Mouse (Mus musculus): ENCODE data around the gene Nsg2.
A peak's percentile ranks its signal among the peaks of the same experiment; 100 is the strongest.

Nsg2 gene

DNA sequence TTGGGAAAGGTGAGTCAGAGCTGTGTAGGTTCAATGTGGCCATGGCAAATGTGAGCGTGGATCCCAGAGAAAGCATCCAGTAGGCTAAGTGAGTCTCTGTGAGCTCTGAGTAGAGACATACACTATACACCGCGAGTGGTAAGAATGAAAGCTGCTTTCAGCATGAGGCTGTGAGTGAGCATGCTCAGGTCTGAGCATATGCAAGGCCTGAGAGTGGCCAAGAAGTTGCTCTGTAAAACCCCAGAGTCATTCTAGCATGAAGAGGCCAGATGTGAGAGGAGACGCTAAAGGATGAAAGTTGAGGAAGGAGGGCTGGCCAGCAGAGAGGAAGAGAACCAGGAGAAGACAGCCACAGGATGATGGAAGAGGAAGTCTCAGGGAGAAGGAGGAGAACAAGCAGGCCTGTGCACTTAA is 12.8 kb downstream of the Nsg2 start:
- no peak for DNase-seq

DNA sequence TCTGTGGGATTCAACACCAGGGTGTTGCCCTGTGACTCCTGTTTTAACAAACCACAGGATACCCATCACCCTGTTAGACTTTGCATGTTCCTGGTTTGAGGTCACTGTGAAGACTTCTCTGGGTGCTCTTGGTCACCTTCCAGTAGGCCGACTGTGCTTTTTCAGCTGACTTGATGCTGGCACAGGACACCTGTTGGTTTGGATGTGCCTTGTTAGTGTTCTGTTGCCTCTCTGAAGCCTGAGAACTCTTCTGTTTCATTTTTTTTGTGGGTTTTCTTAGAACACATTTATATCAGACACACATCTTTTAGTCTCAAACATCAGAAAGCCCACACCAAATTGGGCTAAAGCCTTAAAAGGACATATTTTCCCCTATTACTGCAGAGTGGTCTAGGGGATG is 13.3 kb downstream of the Nsg2 start:
- no peak for DNase-seq

DNA sequence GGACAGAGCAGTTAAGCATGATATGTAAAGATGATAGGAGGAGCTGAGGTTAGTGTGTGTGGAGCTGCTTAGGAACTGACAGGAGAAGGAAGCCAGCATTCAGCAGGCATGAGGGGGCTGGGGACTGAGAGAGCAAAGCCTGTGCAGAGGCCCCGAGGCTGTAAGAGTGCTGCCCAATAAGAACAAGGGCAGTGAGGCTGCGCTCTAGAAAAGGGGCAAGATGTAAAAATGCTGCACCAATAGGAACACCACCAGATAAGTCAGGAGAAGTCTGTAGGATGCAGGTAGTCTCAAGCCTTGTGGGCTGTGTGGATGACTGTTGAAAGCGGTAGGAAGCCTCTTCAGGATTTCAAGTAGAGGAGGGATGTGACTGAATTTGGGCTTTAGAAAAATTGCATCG is 17.9 kb downstream of the Nsg2 start:
- no peak for DNase-seq

DNA sequence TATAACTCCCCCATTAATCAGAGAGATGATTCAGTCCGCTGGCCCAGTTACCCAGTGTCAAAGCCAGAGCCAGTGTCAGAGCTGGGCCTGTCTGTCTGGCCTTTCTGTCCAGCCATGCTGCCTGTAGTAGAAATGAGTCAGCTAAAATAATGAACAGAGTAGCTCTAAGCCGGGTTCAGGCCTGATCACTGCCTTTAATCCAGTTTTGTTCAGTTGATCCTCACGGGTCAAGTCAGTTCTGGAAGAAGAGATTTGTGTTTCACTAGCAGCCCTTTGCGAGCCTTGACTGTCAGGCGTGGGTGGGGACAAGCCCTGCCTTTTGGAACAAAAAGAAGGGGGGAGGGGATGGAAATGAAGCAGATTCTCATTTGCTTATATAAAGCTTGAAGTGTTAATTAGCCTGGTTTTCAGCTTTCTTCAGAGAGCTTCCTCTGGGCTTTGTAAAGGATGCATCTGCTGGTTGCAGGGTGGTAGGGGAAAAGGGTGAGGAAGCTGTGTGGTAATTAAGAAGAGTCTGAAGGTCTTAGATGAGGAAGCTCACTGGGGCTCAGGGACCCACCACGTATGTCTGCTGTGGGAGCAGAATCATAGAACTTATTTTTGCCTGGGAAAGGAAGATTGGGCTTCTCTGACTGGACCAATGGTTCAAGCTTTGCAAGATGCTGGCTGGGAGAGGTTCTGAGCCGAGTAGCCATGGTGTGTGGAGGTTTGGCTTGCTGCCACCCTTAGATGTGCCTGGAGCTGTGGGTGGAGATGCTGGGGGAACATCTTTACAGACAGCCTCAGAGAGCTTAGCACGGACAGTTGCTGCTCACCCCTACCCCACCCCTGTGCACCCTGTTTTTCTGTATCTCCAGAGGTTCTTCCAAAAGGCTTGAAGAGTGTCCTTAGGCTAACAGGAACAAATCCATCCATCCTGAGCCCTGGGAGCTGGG is 20.0 kb downstream of the Nsg2 start:
- peak in 1 of 2 experiments; percentile 33 for DNase-seq

DNA sequence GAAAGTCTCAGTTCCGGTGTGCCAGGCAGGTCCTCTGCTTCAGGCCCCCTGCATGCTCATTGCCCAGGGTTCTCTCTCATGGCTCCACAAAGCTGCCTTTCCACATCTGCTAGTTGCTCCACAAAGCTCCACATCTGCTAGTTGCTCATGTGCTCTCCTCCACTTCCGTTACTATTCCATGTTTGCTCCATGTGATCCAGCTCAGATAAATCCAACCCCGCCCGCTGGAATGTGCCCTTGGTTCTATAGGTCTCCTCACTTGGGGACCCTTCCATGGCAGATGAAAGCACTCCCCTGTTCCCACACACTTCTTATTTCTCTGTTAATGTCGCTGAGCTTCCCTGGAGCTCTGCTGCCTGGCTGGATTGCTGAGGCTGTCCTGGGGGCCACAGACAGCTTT is 26.4 kb downstream of the Nsg2 start:
- DNase-seq, result peak; percentile 49 to 61

DNA sequence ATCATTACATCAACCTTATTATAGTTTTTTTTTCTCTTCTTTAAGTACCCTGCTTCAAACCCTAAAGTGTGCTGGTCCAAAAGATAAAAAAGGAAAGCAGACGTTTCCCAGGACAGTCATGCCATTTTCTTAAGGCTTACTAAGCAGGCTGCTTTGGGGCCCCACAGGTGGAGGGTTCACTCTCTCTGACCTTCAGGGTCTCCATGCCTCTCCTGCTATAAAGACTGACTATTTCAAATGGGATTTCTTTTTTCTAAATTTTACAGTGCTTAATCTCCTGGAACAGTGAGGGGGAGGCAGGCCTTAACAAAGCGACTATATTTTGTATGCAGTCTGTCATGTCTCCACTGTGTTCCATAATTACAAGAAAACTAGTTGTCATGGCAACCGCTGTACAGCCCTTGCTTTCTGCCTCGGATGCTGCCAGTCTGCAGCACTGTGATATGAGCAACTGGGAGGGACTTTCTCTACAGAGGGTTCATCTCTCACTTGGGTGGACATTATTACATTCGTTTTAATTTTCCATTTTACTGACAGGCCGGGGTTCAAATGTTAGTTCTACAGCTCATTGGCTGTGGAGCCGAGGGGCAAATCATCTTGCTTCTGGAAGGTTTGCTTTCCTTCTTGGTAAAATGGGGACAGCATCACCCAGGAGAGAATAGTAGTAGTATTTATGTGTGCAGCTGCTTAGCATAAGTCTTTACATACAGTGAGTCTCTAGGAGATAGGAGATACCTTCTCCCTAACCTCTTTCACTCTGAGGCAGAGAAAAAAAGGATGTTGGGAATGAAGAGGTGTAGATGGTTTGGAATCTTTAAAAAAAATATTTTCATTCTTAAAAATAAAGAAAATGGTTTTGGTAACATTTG is 27.4 kb downstream of the Nsg2 start:
- no peak for DNase-seq

DNA sequence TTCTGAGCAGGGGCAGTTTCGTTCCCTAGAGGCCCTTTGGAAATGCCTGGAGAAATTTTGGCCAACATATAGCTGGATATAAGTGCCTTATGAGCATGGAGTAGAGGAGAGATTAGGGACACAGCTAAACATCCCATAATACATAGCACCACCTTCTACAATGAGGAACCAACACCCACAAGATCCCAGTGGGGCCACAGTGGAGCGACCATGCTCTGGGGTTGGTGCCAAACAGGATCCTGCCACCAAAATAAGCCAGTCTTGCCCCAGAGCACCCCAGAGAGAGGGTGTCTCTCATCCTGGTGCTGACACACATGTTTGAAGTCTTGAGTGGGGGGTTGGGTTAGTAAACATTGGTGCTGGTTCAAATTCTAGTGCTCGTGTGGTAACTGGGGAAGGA is 28.3 kb downstream of the Nsg2 start:
- no peak for DNase-seq

DNA sequence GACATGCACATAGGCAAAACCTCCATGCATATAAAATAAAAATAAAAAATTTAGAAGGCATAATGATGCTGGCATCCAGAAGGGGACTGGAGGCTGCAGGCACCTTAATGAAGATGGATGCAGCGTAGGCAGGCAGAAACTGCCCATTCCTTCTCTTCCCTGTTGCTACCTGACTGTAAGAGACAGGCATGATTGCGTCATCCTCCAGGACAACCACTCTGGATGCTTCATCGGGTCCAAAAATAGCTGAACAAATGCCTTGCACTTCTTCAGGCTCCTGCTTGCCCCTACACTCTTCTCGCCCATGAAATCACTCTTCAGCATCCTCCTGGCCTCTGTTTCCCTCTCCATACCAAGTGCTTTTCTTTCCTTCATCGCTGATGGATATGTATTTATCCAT is 29.1 kb downstream of the Nsg2 start:
- no peak for DNase-seq

DNA sequence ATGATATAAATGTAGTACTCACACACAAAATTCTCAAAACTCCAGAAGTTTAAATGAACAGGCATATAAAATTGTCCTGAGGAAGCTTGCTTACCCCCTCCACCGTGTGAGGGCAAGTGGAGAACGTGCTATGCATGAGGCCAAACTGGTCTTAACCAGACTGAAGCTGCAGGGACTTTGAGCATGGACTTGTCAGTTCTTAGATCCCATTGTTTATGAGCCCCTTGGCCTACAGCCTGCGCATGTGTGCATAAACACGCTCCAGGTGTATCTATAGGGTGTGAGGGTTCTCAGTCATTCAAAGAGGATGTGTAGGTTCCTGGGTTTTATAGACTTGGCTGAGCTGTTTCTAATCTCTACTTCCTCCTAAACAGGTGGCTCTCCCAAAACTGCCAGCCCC is 31.1 kb downstream of the Nsg2 start:
- no peak for DNase-seq

DNA sequence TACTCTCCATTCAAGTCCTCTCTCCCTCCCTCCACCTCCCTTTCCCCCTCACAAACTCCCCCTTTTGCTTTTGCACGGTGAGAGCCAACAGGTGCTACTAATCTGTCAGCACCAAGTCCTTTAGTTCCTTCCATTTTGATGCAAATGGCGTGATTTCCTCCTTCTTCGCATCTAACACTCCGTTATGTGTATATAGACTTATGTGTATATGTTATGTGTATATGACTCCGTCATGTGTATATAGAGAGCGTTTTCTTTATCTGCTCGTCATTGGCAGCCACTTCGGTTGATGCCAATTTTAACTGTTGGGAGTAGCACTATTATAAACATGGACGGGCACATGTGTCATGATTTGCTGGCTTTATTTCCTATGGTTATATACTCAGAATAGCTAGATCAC is 31.8 kb downstream of the Nsg2 start:
- no peak for DNase-seq

DNA sequence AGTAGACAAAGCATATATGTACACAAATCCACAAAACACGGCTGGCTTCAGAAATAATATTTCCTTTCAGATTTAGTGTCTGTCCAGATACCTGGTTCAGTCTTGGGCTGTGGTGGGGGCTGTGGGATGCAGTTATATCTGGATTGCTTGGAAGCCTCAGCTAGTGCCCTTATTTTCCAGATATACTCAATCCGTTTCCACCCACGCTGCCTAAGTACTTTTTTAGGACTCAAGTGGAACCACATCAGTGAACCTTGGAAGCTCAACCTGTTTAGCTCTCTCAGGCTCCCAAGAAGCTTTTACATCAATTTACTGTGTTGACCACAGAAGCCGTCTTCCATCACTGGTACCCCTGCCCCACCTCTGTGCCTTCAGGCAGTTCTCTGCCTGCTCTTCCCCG is 35.6 kb downstream of the Nsg2 start:
- DNase-seq, result no peak

DNA sequence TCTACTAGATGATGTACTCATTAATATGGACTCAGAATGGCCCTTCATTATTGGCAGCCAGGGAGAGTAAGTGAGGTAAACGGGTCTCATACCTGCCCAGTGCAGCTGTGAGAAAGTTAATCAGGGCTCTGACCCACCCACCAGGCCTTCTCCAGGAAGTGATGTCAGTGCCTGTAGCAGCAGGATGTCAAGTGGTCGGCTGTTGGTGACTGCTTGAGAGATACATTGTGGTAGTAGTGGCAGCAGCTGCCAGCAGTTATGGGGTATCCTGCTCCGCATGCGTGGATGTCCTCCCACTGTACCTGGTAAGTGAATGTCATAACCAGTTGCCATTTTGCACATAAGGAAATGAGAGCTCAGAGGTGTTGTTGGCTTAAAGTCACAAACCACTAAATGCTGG is 39.4 kb downstream of the Nsg2 start:
- no peak for DNase-seq

DNA sequence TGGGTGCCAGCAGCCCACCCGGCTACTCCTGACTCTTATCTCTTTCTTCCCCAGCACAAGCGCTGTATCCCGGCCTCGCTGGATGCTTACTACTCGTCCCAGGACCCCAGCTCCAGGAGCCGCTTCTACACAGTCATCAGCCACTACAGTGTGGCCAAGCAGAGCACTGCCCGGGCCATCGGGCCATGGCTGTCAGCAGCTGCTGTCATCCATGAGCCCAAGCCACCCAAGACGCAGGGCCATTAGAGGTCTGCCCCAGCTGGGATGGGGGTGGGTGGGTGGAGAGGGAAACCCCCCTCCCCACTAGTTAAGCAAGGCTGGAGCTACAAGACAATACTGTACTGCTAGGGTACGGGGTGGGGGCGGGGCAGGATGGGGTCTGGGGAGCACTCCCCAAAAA is 57.1 kb downstream of the Nsg2 start:
- DNase-seq, result no peak

DNA sequence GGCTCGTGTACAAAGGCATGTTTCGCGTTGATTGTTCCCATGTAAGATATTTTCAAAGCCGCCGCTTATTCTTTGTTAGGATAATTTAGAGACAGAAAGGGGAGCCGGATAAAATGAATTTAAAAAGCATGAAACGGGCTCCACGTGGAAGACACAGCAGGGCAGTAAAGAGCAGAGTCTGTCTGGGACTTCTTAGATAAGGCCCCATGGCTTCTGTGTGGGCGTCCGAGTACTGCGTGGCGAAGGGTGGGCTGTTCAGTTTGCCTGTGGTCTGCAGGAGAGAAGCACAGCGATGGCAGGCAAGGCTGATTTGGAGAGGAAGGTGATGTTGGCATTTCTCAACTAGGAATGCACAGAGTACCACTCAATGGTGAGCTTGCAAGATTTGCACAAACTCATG is 57.6 kb downstream of the Nsg2 start:
- DNase-seq, result no peak

DNA sequence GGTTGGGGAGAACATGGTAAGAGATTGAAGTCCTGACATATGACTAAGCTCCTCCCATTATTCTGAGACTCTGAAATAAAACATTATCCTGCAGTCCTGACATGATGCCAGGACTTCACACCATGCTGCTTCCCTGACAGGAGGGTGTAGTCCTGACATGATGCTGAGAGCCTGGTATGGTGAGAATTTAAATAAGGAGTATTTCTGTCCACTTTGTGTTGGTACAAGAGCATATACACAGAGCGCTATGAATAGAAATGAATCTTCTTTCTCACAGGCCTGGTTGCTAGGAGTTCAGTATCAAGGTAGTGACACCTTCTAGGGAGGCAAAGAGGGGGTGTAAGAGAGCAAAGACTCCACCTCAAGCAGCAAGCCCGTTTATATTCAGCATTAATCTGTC is 60.8 kb downstream of the Nsg2 start:
- DNase-seq, result no peak

DNA sequence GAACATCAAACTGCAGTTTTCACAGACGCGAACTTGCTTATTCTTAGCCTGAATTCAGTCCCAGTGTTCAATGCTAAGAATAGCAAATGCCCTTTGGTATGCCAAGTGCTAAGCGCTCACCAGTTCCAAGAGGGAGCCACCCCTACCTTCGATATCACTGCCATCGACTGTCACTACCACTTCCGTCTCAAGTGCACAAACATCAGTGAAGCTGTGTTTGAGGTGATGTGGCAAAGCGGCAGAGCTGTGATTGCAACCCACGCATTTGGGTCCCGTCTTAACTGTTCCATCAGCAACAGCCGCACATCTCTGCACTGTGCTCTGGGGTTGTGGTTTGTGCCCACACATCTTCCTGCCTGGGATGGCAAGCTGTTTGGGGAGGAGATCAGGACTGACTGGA is 61.6 kb downstream of the Nsg2 start:
- no peak for DNase-seq

DNA sequence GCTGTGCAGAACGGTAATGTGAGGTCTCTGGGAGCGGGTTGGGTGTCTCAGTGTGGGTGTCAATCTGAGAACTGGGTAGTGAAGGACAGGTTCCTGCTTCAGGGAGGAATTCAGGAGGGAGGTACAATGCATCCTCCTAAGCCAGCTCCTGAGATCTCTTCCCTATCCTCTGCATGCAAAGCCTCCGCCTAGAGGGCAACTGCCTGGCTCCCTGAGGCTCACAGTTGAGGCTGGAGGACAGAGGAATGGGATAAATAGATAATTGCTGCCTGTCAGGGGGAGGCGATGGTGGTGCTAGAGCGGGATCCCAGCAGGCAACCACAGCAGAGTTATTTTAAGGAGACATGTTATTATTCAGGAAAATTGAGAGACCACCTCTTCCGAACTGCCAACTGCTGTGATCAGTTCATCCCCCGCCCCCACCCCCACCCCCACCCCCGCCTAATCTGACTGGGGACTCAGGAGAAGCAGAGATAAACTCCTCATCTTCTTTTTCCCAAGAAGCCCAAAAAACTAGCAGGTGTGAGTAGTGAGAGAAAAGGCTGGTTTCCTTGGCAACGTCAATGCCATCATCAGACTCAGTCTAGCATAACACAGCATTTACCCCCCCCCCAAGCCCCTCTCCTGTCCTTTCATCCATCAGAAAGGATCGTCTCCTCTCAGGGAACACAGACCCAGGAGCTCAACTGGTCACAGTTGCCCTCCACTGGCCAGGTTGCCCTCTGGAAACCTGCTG is 63.7 kb downstream of the Nsg2 start:
- no peak for DNase-seq

DNA sequence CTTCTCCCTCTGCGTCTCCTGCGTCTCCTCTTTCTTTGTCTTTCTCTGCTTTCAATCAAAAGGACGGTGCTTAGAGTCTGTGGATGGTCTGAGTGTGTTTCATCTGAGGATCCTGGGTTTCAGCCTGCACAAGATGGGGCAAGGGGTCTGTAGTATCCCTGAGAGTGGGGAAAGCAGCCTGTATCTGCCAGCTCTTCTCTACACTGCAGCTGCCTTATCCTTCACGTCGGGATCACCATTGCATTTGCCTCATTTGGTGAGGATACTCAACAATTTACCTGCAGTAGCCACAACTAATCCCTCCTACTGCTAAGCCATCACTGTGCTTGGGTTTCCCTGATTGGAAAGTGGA is 64.2 kb downstream of the Nsg2 start:
- DNase-seq, result no peak

DNA sequence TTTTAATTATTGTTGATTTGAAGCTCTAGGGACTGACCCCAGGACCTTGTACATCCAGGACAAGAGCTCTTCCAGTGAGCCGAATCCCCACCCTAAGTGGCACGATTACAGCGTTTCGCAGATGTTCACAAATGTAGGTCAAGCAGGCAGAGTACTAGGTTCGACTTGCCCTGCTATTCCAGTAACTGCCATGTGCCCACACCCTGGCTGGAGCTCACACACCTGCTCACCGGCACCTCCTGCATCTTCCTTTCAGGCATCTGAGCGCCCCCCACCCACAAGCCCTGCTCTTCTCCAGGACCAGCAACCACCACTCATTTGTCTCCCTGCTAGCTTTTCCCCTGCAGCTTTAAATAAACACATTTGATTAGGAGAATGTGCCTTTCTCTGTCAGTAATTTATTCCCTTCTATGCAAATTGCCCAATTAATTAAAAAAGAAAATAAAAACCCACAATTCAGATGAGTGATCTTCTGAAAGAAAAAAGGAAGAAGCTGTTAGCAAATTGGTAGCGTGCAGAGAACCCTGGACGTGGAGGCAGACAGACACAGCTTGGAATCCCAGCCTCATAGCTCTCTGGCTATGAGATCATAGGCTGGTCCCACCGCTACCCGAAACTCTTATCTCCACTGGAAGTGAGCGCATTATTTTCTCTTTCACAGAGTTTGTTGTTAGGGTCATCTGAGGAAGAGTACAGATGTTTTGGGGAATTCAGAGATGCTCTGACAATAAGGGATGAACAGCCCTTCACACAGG is 68.7 kb downstream of the Nsg2 start:
- no peak for DNase-seq

DNA sequence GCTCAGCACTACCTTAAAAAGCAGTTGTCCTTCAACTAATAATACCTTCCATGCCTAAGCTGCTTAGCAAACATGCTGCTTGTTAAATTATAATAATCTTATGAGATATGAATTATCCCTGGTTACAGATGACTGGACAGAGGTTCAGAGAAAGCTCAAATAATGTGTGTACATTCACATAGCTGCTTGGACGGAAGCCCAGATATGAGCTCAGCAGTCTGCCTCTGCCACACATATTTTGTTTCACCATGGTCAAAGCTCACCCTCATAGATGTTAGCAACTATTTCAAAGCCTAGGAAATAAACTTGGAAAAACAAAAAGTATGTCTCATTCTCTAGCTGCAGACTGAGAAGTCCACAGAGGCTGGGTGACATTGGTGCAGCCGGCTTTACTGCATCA is 74.9 kb downstream of the Nsg2 start:
- peak; percentile 28 to 43 for DNase-seq

DNA sequence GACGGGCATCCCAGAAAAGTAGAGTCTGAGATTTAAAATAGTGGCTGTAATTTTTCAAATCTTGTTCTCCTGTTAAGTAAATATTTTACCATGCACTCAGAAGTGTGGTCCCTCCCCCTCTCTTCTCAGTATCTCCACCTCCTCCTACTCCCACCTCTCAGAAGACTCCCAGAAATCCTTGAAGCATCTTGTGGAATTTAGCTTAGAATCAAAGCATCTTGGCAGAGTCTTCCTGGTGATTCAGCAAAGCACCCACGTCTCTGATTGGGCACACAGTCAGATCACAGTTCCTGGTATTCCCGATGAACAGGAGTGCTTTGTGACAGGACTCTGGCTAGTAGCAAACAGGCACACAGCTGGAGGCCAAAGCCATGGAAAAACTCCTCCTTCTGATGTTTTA is 83.2 kb downstream of the Nsg2 start:
- no peak for DNase-seq

DNA sequence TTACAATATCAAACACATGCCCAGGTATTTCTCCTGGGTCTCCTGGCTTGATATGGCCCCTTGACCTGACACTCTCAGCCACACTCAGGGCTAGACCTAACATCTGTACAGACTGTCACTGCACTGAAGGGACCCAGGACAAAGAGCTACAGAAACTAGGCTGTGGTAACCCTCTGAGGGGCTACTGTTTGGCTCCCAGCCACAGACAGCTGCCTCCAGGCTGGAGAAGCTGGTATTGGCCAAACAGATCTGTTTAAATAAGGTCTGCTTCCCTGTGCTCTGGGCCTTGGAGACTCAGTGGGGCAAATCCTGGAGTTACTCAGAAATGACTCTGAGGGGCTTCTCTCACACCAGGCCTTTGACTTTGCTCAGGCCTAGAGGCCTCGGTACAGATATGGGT is 86.3 kb downstream of the Nsg2 start:
- DNase-seq, result no peak

DNA sequence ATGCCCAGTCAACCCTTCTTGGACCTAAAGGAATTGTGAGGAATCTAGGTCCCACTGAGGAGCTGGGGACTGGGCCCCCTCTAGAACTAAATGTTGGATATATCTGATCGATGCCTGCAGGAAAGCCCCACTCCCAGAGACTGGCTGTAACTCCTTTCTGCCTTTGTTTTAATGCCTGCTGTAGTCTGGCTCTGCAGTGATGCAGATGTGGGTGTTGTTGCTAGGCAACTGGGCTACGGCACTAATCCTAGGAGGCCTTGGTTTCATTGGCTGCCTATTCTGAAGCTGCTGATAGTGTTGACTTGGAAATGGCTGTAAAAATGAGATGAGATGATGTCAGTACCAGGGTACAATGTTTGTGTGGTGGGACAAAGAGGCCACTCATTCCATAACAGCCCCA is 87.1 kb downstream of the Nsg2 start:
- DNase-seq, result no peak
